ENCODE assay signal across 16 mouse cellular contexts in the genomic region with DNA sequence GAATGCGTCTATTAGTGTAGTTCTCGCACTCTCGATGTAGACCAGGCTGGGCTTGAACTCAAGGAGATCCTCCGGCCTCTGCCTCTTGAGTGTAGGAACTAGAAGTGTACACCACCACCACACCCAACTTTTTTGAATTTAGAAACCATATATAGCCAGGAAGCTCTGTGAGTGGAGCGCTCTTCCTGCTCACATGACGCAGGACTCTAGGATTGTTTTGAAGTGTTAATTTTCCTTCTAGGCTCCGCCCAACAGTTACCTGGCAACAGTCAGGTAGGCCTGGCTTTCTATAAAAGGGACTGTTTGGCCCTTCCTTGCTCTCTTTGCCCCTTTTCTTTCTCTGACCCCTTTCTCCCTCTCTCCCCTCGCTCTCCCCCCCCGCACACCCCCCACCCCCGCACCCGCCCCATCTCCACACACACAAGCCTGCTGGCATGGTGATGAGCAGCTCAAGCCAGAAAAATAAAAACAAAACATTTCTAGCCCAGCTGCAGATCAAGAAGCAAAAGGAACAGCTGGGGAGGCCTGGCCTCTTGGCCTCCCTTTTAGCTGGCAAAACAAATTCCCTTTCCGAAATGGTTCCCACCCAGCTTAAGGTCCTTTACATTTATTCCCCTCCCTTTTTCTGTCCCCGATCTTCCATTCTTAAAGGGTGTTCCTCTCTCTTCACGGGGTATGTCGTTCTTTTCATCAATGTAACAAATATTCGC. TPM values are rescaled to one million over a fixed set of nuclear protein-coding genes. Genes with fewer than 3 reads are reported as not detected.
A peak's percentile ranks its signal among the peaks of the same experiment; 100 is the strongest.
DNase-seq lines count a peak whose midpoint lies in the region; ATAC-seq and TF ChIP-seq lines count a peak whose summit lies in the region.
"Had no signal": no experiment of that assay in that cellular context is flagged by ENCODE, and none has a peak within 500 bp of the region (broad histone marks: within the 10 kb centered on the region; RNA-seq: fewer than 3 reads in every experiment).

No protein-coding gene starts in this region.

- peak overlapping the region; percentile 31 for H3K27ac ChIP-seq in gastrocnemius, adult 2 months
- no peak overlapping the region for H3K27ac ChIP-seq in stomach, embryonic 15.5 days
- H3K27ac ChIP-seq: embryonic facial prominence, embryonic 13.5 days; hindbrain, embryonic 14.5 days; midbrain, embryonic 10.5 days had no signal

- DNase-seq in gastrocnemius, adult 2 months, result peak; percentile 34
- no peak for DNase-seq in gastrocnemius, postnatal 10 days
- DNase-seq in kidney, postnatal 14 days, result peak; percentile 20
- no peak for DNase-seq in kidney, adult 8-10 months
- peak; percentile 11 to 41 for DNase-seq in heart, postnatal 36 days
- DNase-seq in spleen, postnatal 14 days (ENCODE audit: low spot score in 2 of 2), result no peak
- DNase-seq: adrenal gland, adult 8-10 months; cerebellum, adult 8-10 months; kidney, adult 18-20 months; liver; thymus, postnatal 36 days had no signal

- no peak overlapping the region for H3K4me3 ChIP-seq in gastrocnemius, adult 2 months
- H3K4me3 ChIP-seq in stomach, embryonic 15.5 days (replicated peaks), result no peak overlapping the region
- H3K4me3 ChIP-seq: embryonic facial prominence, embryonic 13.5 days; midbrain, embryonic 10.5 days had no signal

- no peaks in the 10 kb centered on the region for H3K36me3 ChIP-seq in stomach, embryonic 15.5 days
- H3K36me3 ChIP-seq: embryonic facial prominence, embryonic 13.5 days; midbrain, embryonic 10.5 days had no signal

- H3K27me3 ChIP-seq in stomach, embryonic 15.5 days (replicated peaks), result no peaks in the 10 kb centered on the region
- H3K27me3 ChIP-seq: embryonic facial prominence, embryonic 13.5 days had no signal

- H3K9ac ChIP-seq in stomach, embryonic 15.5 days, result no peak overlapping the region
- H3K9ac ChIP-seq: embryonic facial prominence, embryonic 13.5 days; hindbrain, embryonic 14.5 days had no signal

- no peaks in the 10 kb centered on the region for H3K9me3 ChIP-seq in stomach, embryonic 15.5 days
- H3K9me3 ChIP-seq: embryonic facial prominence, embryonic 13.5 days had no signal

- no peak for TF ChIP-seq CTCF in gastrocnemius, adult 2 months (IDR thresholded peaks at IDR 0.05)

- H3K4me1 ChIP-seq in stomach, embryonic 15.5 days, result 0 out of 2 replicates have a peak, but pooled peaks cover 3% of the 10 kb centered on the region
- H3K4me1 ChIP-seq: embryonic facial prominence, embryonic 13.5 days had no signal

- intact Hi-C loops in gastrocnemius, adult 2 months (cut with DNase I), result no loop called here
- intact Hi-C loops in heart, postnatal 36 days (cut with DNase I), result no loop called here

- no peak overlapping the region for H3K4me2 ChIP-seq in stomach, embryonic 15.5 days
- H3K4me2 ChIP-seq: embryonic facial prominence, embryonic 13.5 days; hindbrain, embryonic 14.5 days had no signal

- WGBS in stomach, embryonic 15.5 days, result 78% methylated on average over 16 of the region's 16 CpGs

- ATAC-seq in stomach, embryonic 15.5 days (ENCODE audit: insufficient read depth, low FRiP score, low read depth), result 0 out of 2 replicates have a peak, but pooled peaks have one; percentile 11
- ATAC-seq in inflammation-experienced regulatory T-cells, adult 6 months, result no peak

RNA-seq across cellular contexts. Expression of gene Akap12, which starts 22.4 kb away (rescaled TPM):
- total RNA-seq in gastrocnemius, adult 2 months (2021), result 10 to 100 TPM in 1 of 2 experiments, 1 to 10 TPM in 1; 6.2 to 16.6 TPM
- total RNA-seq in gastrocnemius, postnatal 10 days (2021), result 10 to 100 TPM; 36.3 to 47.8 TPM
- total RNA-seq in heart, postnatal 36 days (2021), result 10 to 100 TPM; 21.8 to 26.0 TPM
- polyA plus RNA-seq in stomach, embryonic 15.5 days (2015; fragmentation: Nextera tagmentation; extraction: Ambion mirVana), result 59.6 and 62.9 TPM in 2 replicates
- 1 to 10 TPM; 7.4 to 7.8 (median 7.6) TPM for polyA plus RNA-seq in inflammation-experienced regulatory T-cells, adult 6 months (2017; shearing (Covaris generic))

Comparison
In these comparisons a context has a peak if more than half of its experiments do, and no peak if none do; other contexts are left out.
1. DNase-seq: peak in gastrocnemius, adult 2 months (single experiment), kidney, postnatal 14 days (single experiment) and heart, postnatal 36 days (2 of 2); none in gastrocnemius, postnatal 10 days (single experiment), kidney, adult 8-10 months (0 of 2) and spleen, postnatal 14 days (0 of 2).